Mouse (Mus musculus) layer of hippocampus, adult 11-12 months (tissue): ENCODE data around the gene Fam241b.

Source experiments
- DNase-seq: peaks from one replicate; pipeline ENCODE4 v3.0.0; 2022; ENCODE audit warnings: low spot score

Gene Fam241b

DNA sequence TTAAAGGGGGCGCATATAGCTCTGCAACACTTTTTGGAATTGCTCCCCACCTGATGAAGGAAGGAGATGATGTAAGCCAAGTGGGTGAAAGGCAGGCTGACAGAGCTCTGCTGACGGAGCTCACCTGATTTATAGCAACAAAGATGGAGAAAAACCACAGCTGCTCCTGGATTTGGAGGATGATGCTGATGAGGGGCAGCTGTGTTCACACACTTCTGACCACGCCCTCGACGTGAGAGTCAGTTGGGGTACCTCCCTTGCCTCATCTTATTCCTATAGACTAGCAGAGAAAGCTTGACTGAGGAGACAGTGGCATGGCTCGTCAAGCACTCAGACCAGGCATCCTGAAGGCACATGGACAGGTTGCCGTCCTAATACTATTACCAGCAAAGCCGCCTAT, at the start of gene Fam241b:
Fam241b (minus strand) TSS at position 101 of the 400 bp plus-strand sequence.
- DNase-seq = no peak

DNA sequence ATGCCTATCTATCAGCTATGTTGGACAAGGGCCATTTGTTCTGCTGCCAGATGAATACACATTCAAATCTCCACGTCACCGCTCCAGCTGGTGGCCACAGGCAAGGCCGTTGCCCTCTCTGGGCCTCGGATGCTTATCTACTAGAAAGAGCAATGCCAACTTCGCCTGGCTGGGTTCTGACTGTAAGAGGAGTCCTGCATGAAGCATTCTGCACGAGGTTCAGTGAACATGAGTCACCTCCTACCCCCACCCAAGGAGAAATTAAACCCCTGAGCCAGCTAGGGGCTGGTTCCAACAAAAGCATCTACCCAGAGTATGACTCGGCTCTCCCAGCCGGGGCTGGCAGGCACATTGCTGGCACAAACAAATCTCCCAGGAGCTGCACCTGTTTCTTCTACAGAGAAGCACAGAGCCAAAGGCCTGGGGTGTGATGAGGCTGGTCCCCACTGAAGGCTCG, 49.0 kb upstream of the Fam241b start:
- peak; percentile 74 for DNase-seq

DNA sequence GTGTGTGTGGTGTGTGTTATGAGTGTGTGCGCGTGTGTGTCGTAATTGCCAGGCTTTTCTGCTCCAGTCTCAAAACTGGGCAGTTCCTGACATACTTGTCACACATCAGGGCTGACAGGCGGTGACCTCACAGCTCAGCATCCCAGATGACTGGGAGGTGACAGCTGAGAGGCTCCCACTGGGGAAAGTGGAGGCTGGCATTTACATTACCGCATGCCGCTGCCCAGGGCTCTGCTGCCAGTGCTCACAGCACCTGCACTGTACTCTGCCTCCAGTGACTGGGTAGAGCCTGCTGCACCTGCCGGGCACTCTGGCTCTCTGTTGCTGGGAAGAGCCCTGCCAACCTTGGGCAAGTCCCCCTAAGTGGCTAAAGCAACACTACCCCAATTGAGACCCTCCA, 47.1 kb upstream of the Fam241b start:
- DNase-seq = no peak

DNA sequence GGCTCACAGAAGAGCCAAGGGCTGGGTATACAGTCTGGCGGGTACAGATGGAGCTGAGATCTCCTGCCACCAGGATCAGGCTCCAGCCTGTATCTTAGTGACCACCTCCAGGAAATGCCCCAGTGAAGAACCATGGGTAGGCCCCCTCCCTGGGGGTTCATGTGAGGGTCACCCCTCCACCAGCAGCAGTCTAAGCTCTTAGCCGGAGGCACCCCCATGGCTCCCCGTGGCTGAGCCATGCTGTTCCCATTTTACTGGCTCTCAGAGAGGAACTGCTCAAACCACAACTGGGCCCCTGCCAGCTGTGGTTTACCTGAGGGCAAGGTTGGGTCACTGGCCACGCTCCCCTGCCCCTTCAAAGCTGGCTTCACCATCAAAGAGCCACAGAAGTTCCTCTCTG, 46.2 kb upstream of the Fam241b start:
- DNase-seq = no peak

DNA sequence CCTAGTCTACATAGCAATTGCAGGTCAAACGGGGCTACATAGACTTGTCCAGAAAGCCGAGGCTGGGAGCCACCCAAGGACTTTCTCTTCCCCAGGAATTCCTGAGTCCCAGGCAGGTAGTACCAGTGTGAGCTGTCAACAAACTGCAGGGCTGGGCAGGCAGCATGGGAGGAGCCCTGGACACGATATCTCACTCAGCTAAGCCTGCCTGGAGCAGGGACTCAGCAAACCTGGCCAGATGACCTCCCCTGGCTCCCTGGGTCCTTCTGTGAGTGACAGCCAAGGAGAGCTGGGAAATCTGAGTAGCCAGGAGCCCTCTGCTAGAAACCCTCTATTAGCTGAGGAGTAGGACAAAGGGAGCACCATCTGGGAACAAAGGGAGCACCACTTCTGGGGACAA, 45.6 kb upstream of the Fam241b start:
- no peak for DNase-seq

DNA sequence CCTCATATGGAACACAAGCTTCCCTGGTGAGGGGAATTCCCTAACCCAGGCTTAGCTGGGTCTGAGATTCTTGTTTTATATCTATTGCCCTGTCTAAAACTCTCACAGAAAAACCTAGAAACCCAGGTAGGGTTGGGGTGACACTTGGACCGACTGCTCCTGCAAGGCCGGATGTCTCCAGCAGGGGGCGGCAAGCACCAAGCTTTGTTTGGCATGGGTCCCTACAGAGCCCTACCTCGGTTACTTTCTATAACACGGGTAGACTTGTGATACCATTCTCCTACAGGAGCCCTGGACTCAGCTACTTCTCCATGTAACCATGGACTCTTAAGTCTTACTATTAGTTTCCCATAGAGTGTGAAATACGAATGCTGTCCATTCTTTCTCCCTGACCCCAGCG, 43.2 kb upstream of the Fam241b start:
- DNase-seq = peak; percentile 81

DNA sequence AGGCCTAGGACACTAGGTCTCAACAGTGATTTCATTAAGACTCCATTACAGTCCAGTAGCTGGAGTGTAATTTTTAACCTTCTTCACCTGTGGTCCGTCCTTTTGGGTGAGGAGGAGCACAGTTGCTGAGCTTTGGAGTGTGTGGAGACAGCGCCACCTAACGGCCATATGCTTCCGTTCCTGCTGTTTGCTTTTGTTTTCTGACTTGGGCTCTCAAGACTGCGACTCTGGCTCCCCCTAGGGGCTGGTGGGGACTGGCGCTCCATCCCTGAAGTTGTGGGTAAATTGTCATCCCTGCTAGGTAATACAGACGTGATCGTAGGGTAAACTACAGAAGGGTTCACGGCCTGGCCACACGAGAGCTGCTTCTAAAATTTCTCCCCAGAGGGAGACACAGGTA, 39.3 kb upstream of the Fam241b start:
- DNase-seq = peak; percentile 98

DNA sequence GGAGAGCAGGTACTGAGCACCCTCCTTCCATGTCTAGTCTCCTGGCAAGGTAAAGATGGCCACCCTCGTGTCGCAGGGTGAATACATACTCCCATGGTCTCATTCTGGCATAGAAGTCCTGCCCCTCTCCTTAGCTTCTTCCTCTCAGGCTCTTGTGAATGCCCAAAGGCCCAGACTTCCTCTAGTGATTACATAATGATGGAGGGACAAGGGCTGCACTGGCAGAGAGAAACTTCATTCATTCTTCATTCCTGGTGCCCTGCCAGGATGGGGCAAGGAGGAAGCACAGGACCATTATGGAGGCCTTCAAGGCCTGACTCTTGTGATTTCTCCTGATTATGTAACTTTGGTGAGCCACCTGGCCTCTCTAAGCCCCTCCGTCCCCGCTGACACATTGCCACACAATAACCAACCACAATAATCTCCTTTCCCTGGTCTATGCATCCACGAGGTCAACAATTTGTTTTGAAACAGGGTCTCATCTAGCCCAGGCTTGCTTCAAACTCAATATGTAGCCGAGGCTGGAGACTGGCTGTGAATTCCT, 38.8 kb upstream of the Fam241b start:
- DNase-seq = no peak

DNA sequence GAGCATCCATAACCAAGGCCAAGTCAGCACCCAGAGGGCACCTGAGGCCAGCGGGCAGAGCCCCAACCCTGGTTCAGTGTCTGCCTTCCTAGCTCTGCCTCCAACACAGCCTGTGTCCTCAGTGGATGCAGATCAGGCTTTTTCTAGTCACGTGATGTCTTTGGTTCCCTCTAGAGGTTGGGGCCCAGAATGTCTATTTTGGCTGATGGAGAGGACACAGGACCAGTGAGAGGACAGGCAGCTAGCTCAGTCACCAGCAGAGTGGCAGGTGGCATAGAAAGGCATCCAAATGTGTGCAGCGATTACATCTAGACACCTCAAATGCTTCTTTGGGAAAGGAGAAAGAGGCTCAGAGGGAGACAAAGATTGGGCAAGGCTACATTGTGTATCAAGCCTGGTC, 38.0 kb upstream of the Fam241b start:
- DNase-seq = no peak

DNA sequence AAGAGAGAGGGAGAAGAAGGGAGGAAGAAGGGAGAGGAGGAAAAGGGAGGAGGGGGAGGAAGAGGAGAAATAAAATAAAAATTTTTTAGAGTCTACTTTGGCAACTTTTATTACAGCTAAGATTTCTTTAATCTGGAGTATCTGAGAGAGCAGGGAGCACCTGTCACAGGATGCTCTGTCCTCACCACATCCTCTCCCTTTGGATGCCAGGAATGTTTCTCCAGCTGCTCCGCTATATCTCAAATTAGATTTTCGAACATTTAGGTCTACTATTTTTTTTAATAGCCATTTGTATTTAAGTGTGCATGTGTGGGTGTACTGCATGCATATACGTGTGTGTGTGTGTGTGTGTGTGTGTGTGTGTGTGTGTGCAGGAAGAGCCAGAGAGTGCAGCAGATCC, 36.2 kb upstream of the Fam241b start:
- DNase-seq = no peak

DNA sequence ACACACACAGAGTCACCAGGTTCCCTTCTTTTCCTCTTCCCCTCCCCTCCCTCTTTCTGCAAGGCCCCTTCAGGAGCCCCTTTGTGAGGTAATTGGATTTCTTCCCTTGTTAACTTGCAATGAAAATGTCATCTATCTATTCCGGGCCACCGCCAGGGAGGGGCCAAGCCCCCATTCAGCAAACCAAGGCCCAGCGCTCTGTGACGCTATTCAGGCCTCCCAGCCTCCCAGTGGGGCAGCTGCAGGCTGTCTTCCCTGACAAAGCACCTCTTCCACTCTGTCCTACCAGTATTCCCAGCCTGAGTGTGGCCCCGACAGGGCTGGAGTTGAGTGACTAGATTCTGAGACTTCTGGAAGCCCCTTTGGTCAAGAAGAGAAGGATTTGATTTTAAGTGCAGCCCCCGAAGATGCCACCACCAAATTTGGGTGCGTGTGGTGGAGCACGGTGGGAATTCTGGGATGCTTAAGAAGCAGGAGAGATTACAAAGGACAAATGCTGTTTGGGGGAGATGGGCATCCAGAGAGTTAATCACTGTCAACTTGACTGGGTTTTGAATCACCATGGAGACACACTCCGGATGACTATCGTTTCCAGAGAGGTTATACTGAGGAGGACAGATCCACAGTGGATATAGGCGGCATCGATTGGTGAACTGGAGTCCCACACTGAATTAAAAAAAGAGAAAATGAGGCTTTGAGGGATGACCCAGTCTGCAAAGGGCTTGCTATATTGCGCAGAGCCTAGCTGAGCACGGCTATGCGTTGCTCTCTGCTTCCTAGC, 31.0 kb upstream of the Fam241b start:
- no peak for DNase-seq

DNA sequence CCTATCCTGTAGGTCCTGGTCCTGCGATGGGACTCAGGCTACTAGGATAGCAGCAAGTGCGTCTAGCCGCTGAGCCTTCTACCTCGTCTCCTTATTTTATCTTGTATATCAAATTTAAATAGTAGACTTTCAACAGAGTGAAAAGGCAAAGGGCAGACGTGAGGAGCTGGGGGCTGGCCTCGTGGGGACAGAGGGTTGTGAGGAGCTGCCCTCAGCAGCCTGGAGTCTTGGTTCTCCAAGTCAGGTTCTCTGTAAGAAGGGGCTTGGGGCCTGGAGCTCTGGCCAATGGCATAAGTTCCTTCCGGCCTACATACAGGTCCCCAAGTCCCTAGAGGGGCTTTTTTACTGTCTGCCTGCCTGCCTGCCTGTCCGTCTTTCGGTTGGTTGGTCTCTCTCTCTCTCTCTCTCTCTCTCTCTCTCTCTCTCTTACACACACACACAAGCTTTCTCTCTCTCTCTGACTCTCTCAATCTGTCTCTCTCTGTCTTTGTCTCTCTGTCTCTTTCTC, 30.3 kb upstream of the Fam241b start:
- DNase-seq = no peak

DNA sequence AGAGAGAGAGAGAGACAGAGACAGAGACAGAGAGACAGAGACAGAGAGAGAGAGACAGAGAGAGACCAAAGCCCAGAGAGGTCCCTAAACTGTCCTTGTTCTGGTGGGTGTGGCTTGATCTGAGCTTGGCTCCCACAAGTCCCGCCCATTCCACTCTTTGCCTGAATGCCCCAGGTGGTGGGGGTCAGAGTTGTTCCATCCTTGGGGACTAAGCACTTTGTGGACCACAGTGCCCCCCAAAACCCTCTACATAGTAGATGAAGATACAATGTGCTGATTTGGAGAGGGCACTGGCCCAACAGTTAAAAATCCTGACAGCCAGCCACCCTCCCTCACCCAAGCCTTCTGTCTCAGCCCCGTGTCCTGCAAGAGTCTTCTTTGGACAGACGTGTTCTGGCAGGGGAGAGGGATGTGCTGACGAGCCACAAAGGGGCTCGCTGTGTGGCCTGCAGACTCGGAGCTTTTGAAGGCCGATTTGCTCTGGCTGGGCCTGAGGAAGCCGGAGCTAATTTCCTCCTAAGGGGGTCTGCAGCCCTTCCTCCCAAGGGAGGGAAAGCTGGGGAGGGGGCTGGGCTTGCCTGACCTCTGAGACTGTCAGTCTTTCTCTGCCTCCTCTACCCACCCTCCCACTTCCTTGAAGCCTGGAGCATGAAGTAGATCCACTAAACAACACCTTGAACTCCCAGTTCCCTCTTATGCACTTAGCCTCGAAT, 29.3 kb upstream of the Fam241b start:
- no peak for DNase-seq

DNA sequence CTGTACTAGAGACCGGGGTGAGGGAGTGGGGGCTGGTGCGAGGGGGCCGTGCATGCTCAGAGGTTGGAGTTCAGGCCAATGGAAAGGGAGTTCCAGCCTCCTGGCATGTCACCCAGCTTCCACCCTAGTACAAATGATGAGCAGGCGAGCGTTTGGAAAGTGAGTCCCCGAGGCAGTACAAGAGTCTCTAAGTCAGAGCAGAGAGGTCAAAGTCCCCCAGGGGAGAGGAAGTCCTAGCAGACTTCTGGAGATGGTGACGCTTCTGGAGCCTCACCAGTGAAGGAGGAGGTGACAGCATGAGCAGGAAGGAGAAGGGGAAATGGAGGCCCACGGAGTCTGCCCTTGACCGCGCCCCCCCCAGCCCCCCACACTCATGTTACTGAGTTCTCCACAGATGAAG, 18.7 kb upstream of the Fam241b start:
- DNase-seq = no peak

DNA sequence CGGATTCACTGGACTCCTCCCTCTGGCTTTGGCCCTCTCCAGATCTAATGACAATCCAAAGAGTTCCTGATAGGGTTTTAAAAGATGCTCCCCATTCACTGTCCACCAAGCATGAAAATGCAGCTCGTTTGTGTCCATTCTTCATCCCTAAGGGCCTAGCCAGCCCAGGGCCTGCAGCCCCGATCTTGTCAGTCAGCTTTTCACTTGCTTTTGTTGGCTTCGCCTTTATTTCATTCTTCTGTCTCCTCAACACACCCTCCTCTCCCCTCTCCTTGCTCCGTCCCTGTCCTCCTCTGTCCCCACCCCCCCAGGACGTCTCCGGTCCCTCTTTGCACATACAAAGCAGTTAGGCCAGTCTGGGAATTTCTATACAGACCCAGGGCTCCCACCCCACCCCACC, 6.2 kb upstream of the Fam241b start:
- DNase-seq = no peak

DNA sequence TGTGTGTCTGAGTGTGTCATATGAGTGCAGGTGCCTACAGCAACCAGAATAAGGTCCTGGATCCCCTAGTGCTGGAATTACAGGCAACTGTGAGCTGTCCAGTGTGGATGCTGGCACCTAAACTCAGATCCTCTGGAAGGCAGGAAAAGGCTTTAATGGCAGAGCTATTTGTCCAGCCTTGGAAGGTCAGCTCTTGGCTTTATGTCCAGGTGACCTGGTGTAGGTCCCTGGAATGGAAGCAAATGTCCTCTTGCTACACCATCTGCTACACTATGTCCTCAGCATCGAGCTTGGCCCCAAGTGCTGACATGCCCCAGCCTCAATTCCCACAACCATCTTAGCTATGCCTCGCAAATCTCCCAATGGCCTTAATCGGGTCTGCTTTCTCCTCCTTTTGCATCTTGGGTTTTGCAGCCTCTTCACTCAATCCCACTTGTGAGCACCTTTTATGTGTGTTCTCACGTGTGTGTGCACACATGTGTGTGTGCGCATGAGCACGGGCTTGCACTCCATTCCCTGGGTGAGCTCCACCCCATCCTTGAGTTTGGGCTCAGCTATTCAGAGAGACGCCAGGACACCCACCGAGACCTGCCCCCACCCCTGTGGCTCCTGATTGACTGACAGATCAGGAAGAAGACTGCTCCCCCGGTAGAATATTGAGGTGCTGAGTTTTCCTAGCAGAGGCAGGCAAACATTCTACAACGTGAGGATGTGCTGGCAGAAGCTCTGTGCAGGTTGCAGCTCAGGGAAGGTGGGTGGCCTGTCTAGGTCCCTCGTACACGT, 3.9 kb upstream of the Fam241b start:
- no peak for DNase-seq

DNA sequence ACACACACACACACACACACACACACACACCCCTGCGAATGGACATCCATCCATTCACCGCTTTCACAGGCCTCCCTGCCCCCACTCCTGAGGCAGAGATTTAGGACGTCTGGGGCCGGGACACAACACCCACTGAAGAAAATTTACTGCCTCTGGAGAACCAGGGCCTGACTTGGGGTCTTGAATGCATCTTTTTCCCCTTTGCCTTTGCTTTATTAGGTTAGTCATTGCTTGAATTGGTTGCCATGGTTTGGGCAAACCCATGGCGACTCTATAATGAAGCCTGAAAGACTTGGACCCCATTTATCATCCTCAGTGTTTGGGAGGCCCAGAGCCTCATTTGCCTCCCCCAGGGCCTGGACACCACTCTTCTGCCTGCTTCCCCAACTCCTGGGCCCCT, 2.2 kb upstream of the Fam241b start:
- DNase-seq = no peak

DNA sequence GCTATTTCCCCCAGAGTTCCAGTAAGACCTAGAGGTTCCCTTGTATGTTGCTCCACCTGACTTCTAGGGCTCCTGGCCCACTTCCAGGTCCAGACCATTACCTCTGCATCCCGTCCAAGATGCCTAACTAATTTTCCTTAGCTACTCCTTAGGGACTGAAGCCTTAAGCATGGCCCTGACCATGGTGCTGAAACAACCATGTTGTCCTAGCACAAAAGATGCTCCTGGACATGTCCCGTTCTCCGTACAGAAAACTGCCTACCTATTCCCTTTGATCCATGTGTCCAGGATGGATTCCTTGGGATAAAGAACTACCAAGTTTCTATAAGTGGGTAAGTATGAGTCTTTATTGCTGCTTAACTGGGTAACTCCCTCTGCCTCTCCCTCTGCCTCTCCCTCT, 5.7 kb downstream of the Fam241b start:
- DNase-seq = no peak

DNA sequence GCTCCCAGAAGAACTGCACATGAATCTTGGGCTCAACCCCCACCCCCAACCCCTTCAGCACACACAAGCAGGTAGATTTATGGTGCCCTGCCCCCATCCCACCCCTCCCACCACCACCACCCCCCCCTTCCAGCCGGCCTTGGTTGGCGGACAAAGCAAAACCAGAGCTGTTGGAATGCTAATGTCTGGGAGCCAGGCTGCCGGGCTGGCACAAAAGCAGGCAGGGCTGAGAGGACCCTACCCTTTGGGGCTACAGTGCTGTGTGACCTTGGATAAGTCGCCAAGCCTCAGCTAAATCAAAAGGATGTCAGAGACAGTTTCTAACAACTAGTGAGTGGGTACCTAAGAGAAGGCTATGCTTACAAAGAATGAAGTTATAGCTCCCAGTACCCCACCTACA, 6.6 kb downstream of the Fam241b start:
- DNase-seq = no peak

DNA sequence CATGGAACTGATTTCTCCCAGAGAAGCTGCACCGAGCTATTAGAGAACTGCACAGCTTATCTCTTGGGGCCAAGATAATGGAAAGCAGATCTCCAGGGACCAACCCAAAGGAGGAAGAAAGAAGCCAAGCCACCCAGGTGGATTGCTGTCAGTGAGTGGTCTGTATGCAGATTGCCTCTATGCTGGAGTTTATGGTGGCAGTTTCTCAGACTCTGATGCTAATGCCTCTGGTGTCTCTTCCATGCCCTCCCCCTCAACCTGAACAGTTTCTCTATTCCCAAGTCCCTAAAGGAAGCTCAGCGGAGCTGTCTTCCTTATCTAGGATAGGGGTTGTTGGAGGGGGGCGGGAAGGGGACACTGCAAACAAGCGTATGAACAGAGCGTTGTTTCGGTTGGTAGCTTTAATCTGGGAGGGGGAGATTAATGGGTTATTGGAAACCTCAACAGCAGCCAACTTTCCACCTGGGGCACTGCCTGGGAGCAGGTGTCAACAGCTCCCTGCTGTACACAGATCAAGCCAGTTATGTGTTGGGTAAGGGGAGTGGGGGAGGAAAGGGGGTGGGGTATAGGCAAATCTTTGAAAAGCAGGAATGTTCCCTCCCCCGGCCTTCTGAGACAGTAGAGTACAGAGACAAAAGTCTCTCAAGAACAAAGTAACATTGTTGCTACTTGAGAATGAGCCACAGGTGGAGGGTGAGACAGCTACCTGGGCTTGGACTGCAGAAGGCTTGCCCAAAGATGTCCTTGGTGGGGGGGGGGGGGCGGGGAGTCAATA, 7.8 kb downstream of the Fam241b start:
- no peak for DNase-seq

DNA sequence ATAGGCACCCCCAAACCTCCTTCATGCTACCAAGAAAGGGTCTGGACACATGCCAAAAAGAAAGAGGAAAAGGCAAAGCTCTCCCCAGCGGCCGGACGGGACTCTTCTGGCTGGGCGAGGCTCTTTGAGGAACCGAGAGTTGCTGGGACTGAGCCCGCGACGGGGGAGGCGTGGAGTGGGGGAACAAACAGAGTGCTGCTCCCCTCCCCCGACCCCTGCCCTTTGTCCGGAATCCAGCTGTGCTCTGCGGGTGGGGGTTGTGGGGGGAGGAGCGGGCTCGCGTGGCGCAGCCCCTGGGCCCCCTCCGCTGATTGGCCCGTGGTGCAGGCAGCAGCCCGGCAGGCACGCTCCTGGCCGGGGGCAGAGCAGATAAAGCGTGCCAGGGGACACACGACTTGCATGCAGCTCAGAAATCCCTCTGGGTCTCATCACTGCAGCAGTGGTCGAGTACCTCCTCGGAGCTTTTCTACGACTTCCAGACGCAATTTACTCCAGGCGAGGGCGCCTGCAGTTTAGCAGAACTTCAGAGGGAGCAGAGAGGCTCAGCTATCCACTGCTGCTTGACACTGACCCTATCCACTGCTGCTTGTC, 10.9 kb downstream of the Fam241b start, which contains the start of gene Neurog3:
Neurog3 (plus strand) TSS at position 400 of the 591 bp plus-strand sequence.
- DNase-seq = no peak
